Mouse (Mus musculus) ES-E14 (cell line): ENCODE measurements at regions not wholly inside any gene's neighbourhood (a gene's known extent, or its start where the extent isn't known, plus 50 kb on each side); places are given as distances from the start of the nearest gene placed in this dataset.

Experiments
- DNase-seq: peaks from one replicate; pipeline ENCODE4 v3.0.0-alpha.2; 2013; ENCODE audit warnings: low read depth, low spot score
- H3K27ac ChIP-seq: 2 replicates; pipeline ENCODE4 v1.5.1; 2012; ENCODE audit warnings: low read depth, mild to moderate bottlenecking, low read length, moderate library complexity, mixed read lengths; ENCODE audit not compliant: poor library complexity, insufficient read depth, severe bottlenecking
- H3K36me3 ChIP-seq: 2 replicates; pipeline ENCODE4 v1.6.1; 2012; ENCODE audit warnings: mild to moderate bottlenecking, low read length, moderate library complexity, mixed read lengths; ENCODE audit not compliant: control insufficient read depth, poor library complexity, insufficient read depth, severe bottlenecking
- H3K4me1 ChIP-seq, 2 experiments: fragments of 150-350 bp in 1 of 2; sonication (generic) in 1 of 2; 2 replicates each; pipeline ENCODE4 v1.6.1; 2012; ENCODE audit warnings: low read length in 2 of 2, mild to moderate bottlenecking in 1 of 2, mixed read lengths in 1 of 2; ENCODE audit not compliant: control insufficient read depth in 2 of 2, insufficient read depth in 2 of 2, poor library complexity in 1 of 2
- H3K4me3 ChIP-seq, 2 experiments: fragments of 150-350 bp in 1 of 2; sonication (generic) in 1 of 2; 2 replicates each; pipeline ENCODE4 v1.5.1; 2012; ENCODE audit warnings: low read length in 2 of 2, low read depth in 1 of 2, mild to moderate bottlenecking in 1 of 2, mixed read lengths in 1 of 2; ENCODE audit not compliant: insufficient read depth in 1 of 2, poor library complexity in 1 of 2, severe bottlenecking in 1 of 2
- H3K9ac ChIP-seq: 2 replicates; pipeline ENCODE4 v1.6.1; 2012; ENCODE audit warnings: low read depth, mild to moderate bottlenecking, low read length, mixed read lengths; ENCODE audit not compliant: poor library complexity, insufficient read depth, severe bottlenecking
- H3K9me3 ChIP-seq: fragments of 150-350 bp; sonication (generic); 2 replicates; pipeline ENCODE4 v1.6.1; 2012; ENCODE audit warnings: low read depth, mild to moderate bottlenecking, low read length; ENCODE audit not compliant: control insufficient read depth, insufficient read depth
- CHD2 ChIP-seq: IDR thresholded peaks from 2 replicates; pipeline ENCODE4 v1.6.1; 2014; ENCODE audit warnings: mild to moderate bottlenecking, low read depth, low read length, inconsistent platforms
- HCFC1 ChIP-seq: IDR thresholded peaks from 2 replicates; pipeline ENCODE4 v1.6.1; 2012; ENCODE audit warnings: low read length, inconsistent platforms, borderline replicate concordance; ENCODE audit not compliant: insufficient read depth
- MAFK ChIP-seq: IDR thresholded peaks from 2 replicates; pipeline ENCODE4 v1.6.1; 2014; ENCODE audit warnings: mild to moderate bottlenecking, low read depth, low read length, inconsistent platforms; ENCODE audit not compliant: insufficient read depth
- ZC3H11A ChIP-seq: IDR thresholded peaks from 2 replicates; pipeline ENCODE4 v1.6.1; 2012; ENCODE audit warnings: low read depth, mild to moderate bottlenecking, inconsistent platforms, low read length, borderline replicate concordance
- ZNF384 ChIP-seq: IDR thresholded peaks from 2 replicates; pipeline ENCODE4 v1.6.1; 2012; ENCODE audit warnings: low read depth, low read length, inconsistent platforms
- in situ Hi-C, 2 experiments: fragments of 600-800 bp; cut with MboI; formaldehyde crosslinking; loops; one replicate each; pipeline ENCODE4 v1.15.1; 2025; ENCODE audit warnings: low sequenced_read_pairs in 2 of 2, inconsistent platforms in 1 of 2; ENCODE audit not compliant: unreplicated experiment in 2 of 2

GRCm38 (mm10) chr11:112370941-112371340, 411.1 kb upstream of the Sox9 start:
- H3K36me3 ChIP-seq: no peaks in the 10 kb centered on the region
- no peak for DNase-seq
- no peaks in the 10 kb centered on the region for H3K9me3 ChIP-seq
- in situ Hi-C loops: no loop called here
- H3K9ac ChIP-seq: no peak overlapping the region
- TF ChIP-seq MAFK (no peak), ZNF384 (no peak), ZC3H11A (no peak), HCFC1 (no peak), CHD2 (no peak)
- H3K4me3 ChIP-seq: no peak overlapping the region
- H3K27ac ChIP-seq: no peak overlapping the region
- no peaks in the 10 kb centered on the region for H3K4me1 ChIP-seq

- Histone ChIP-seq H3K36me3 (no peaks in the 10 kb centered on the region), H3K9me3 (no peaks in the 10 kb centered on the region), H3K4me1 (no peaks in the 10 kb centered on the region), H3K27ac (no peak overlapping the region), H3K4me3 (no peak overlapping the region), H3K9ac (no peak overlapping the region)
- in situ Hi-C loops: no loop called here
- TF ChIP-seq ZC3H11A (no peak), HCFC1 (no peak)
- no peak for DNase-seq
These were observed 382.0 kb upstream of the Sox9 start for GRCm38 (mm10) chr11:112400069-112400468.

GRCm38 (mm10) chr11:112407681-112408080, 374.3 kb upstream of the Sox9 start:
- TF ChIP-seq ZNF384 (no peak), HCFC1 (no peak), ZC3H11A (no peak), CHD2 (no peak), MAFK (no peak)
- H3K36me3 ChIP-seq: no peaks in the 10 kb centered on the region
- H3K9me3 ChIP-seq: no peaks in the 10 kb centered on the region
- H3K27ac ChIP-seq: no peak overlapping the region
- H3K4me3 ChIP-seq: no peak overlapping the region
- H3K4me1 ChIP-seq: no peaks in the 10 kb centered on the region
- H3K9ac ChIP-seq: no peak overlapping the region
- in situ Hi-C loops: no loop called here
- DNase-seq: no peak

GRCm38 (mm10) chr11:112412434-112412833, 369.6 kb upstream of the Sox9 start:
- H3K9me3 ChIP-seq: no peaks in the 10 kb centered on the region
- no peak for DNase-seq
- H3K36me3 ChIP-seq: no peaks in the 10 kb centered on the region
- TF ChIP-seq MAFK (no peak), ZC3H11A (no peak), HCFC1 (no peak)
- no peak overlapping the region for H3K4me3 ChIP-seq
- no peak overlapping the region for H3K9ac ChIP-seq
- H3K27ac ChIP-seq: no peak overlapping the region
- no peaks in the 10 kb centered on the region for H3K4me1 ChIP-seq
- in situ Hi-C loops: no loop called here

- no peaks in the 10 kb centered on the region for H3K9me3 ChIP-seq
- no peak overlapping the region for H3K9ac ChIP-seq
- in situ Hi-C loops: no loop called here
- TF ChIP-seq ZNF384 (no peak), ZC3H11A (no peak)
- no peaks in the 10 kb centered on the region for H3K4me1 ChIP-seq
- no peaks in the 10 kb centered on the region for H3K36me3 ChIP-seq
- no peak for DNase-seq
- H3K27ac ChIP-seq: no peak overlapping the region
- no peak overlapping the region for H3K4me3 ChIP-seq
These were observed 339.4 kb upstream of the Sox9 start for GRCm38 (mm10) chr11:112442639-112443038.
